8 mouse cellular contexts compared by ENCODE assay signal in the genomic region with DNA sequence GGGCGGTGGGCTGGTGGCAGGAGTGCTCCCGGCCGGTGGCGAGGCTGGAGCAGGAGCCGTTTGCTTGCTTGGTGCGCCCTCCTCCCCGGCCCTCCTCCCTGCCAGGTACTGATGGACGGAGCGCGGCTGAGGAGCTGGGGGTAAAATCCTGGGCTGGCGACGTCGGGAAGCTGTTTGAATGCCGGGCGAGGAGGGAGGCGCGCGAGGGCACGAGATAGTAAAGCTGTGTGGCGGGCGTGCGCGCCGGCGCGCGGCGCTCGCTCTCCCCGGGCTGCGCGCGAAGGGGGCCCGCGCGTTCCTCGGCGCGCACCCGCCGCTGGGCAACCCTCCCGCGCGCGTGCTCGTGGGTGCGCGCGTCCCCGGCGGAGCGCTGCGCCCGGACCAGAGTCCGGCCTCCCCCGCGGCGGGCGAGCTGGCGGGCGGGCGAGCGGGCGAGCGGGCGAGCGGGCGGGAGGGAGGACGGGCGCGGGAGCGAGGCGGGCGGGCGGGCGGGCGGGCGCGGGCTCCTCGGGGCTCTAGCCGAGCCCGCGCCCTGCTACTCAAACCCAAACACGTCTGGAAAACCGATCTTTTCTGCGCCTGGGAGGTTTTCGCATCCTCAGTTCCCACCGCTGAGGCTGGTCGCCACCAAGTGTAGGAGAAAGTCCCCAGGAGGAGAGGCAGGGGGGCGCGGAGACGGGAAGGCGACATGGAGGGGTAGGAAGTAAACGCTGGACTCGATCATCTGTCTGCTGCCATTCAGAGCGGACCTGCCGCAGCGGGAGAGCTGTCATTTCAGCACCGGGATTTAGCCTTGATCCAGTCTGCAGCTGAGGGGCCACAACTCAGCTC. TPM values are rescaled to one million over a fixed set of nuclear protein-coding genes. Genes with fewer than 3 reads are reported as not detected.
DNase-seq lines count a peak whose midpoint lies in the region; ATAC-seq and TF ChIP-seq lines count a peak whose summit lies in the region.

No protein-coding gene starts in this region.

- peak; percentile 3 for DNase-seq in lung, postnatal 10 days
- no peak for DNase-seq in lung, postnatal 36 days
- DNase-seq in embryonic facial prominence, embryonic 10.5 days (ENCODE audit: low spot score), result peak; percentile 79
- peak; percentile 76 for DNase-seq in hindbrain, embryonic 10.5 days (ENCODE audit: low spot score)
- peak; percentile 72 to 75 for DNase-seq in layer of hippocampus, postnatal 14 days (ENCODE audit: low spot score in 2 of 2)
- DNase-seq in stomach, postnatal 0 days (ENCODE audit: low spot score), result peak; percentile 23
- DNase-seq in B cell, adult 2 months, result no peak

- no peak for TF ChIP-seq EP300 in stomach, postnatal 0 days (optimal IDR thresholded peaks at IDR 0.05)

- no peak for TF ChIP-seq CTCF in stomach, postnatal 0 days (IDR thresholded peaks at IDR 0.05; ENCODE audit: low read depth)

- peak overlapping the region; percentile 70 for H3K4me2 ChIP-seq in midbrain, embryonic 13.5 days (replicated peaks)
- peak overlapping the region; percentile 75 for H3K4me2 ChIP-seq in stomach, postnatal 0 days (replicated peaks; ENCODE audit: low read depth)

- peaks cover 8% of the 10 kb centered on the region; the same call in 1 of the 2 replicates for H3K4me1 ChIP-seq in embryonic facial prominence, embryonic 10.5 days
- peaks cover 36% of the 10 kb centered on the region for H3K4me1 ChIP-seq in hindbrain, embryonic 10.5 days (replicated peaks)
- peaks cover 47% of the 10 kb centered on the region for H3K4me1 ChIP-seq in midbrain, embryonic 13.5 days (replicated peaks)
- H3K4me1 ChIP-seq in stomach, postnatal 0 days (replicated peaks; ENCODE audit: control insufficient read depth, insufficient read depth), result no peaks in the 10 kb centered on the region

- H3K36me3 ChIP-seq in embryonic facial prominence, embryonic 10.5 days (replicated peaks), result no peaks in the 10 kb centered on the region
- H3K36me3 ChIP-seq in hindbrain, embryonic 10.5 days, result no peaks in the 10 kb centered on the region
- H3K36me3 ChIP-seq in midbrain, embryonic 13.5 days, result no peaks in the 10 kb centered on the region
- H3K36me3 ChIP-seq in stomach, postnatal 0 days (ENCODE audit: control insufficient read depth, insufficient read depth, low read length), result no peaks in the 10 kb centered on the region

- peak overlapping the region; percentile 79 for H3K9ac ChIP-seq in midbrain, embryonic 13.5 days (replicated peaks)
- H3K9ac ChIP-seq in stomach, postnatal 0 days (ENCODE audit: low read length), result peak overlapping the region; percentile 23; the same call in 1 of the 2 replicates

- H3K9me3 ChIP-seq in embryonic facial prominence, embryonic 10.5 days, result no peaks in the 10 kb centered on the region
- H3K9me3 ChIP-seq in hindbrain, embryonic 10.5 days, result no peaks in the 10 kb centered on the region
- no peaks in the 10 kb centered on the region for H3K9me3 ChIP-seq in midbrain, embryonic 13.5 days
- no peaks in the 10 kb centered on the region for H3K9me3 ChIP-seq in stomach, postnatal 0 days (ENCODE audit: control insufficient read depth, low read length)

- peak; percentile 87 for ATAC-seq in midbrain, embryonic 13.5 days
- ATAC-seq in stomach, postnatal 0 days (ENCODE audit: low FRiP score, low TSS enrichment), result peak; percentile 54; the same call in 1 of the 2 replicates

- H3K27me3 ChIP-seq in embryonic facial prominence, embryonic 10.5 days (replicated peaks; ENCODE audit: low read depth, poor library complexity, severe bottlenecking), result peaks cover 37% of the 10 kb centered on the region
- H3K27me3 ChIP-seq in hindbrain, embryonic 10.5 days (ENCODE audit: insufficient read depth, poor library complexity, severe bottlenecking), result peaks cover 10% of the 10 kb centered on the region
- H3K27me3 ChIP-seq in midbrain, embryonic 13.5 days, result no peaks in the 10 kb centered on the region
- H3K27me3 ChIP-seq in stomach, postnatal 0 days (ENCODE audit: control insufficient read depth, insufficient read depth, low read length), result no peaks in the 10 kb centered on the region

- WGBS in embryonic facial prominence, embryonic 10.5 days, result 5% methylated on average over 97 of the region's 99 CpGs
- under 1% methylated on average over 96 of the region's 99 CpGs for WGBS in hindbrain, embryonic 10.5 days
- under 1% methylated on average over 45 of the region's 99 CpGs for whole genome bisulfite sequencing in midbrain, embryonic 13.5 days
- under 1% methylated on average over 32 of the region's 99 CpGs for WGBS in stomach, postnatal 0 days

- peak overlapping the region; percentile 77 for H3K27ac ChIP-seq in embryonic facial prominence, embryonic 10.5 days (replicated peaks)
- H3K27ac ChIP-seq in hindbrain, embryonic 10.5 days, result peak overlapping the region; percentile 90
- H3K27ac ChIP-seq in midbrain, embryonic 13.5 days, result peak overlapping the region; percentile 93
- H3K27ac ChIP-seq in stomach, postnatal 0 days (replicated peaks), result no peak overlapping the region

- H3K4me3 ChIP-seq in embryonic facial prominence, embryonic 10.5 days, result peak overlapping the region; percentile 62
- H3K4me3 ChIP-seq in hindbrain, embryonic 10.5 days, result peak overlapping the region; percentile 66
- peak overlapping the region; percentile 71 for H3K4me3 ChIP-seq in midbrain, embryonic 13.5 days (replicated peaks)
- H3K4me3 ChIP-seq in stomach, postnatal 0 days (ENCODE audit: low read depth, low read length), result peak overlapping the region; percentile 48

RNA-seq across cellular contexts. Expression of gene Adgrb3, which starts 0.6 kb away (rescaled TPM):
- 1.4 and 1.7 TPM in 2 replicates for polyA plus RNA-seq in embryonic facial prominence, embryonic 10.5 days (2016; fragmentation: Nextera tagmentation; extraction: Ambion mirVana)
- polyA plus RNA-seq in hindbrain, embryonic 10.5 days (2016; fragmentation: Nextera tagmentation; extraction: Ambion mirVana), result 2.6 and 8.4 TPM in 2 replicates
- 100 to 1,000 TPM; 108 to 120 TPM for total RNA-seq in layer of hippocampus, postnatal 14 days (2021)
- 39.6 and 44.1 TPM in 2 replicates for polyA plus RNA-seq in midbrain, embryonic 13.5 days (2015; fragmentation: Nextera tagmentation; extraction: Ambion mirVana)
- 1.8 and 2.1 TPM in 2 replicates for polyA plus RNA-seq in stomach, postnatal 0 days (2015; fragmentation: Nextera tagmentation; extraction: Ambion mirVana)

Comparison
In these comparisons a context has a peak if more than half of its experiments do, and no peak if none do; other contexts are left out.
1. DNase-seq: peak in lung, postnatal 10 days (single experiment), embryonic facial prominence, embryonic 10.5 days (single experiment), hindbrain, embryonic 10.5 days (single experiment), layer of hippocampus, postnatal 14 days (2 of 2) and stomach, postnatal 0 days (single experiment); none in lung, postnatal 36 days (single experiment) and B cell, adult 2 months (0 of 2).
2. Peak in every context shown above with its lines, with median percentiles within 50 percentile points of each other: H3K4me3 ChIP-seq.